Mouse (Mus musculus): ENCODE data around the gene Ddhd1.
A peak's percentile ranks its signal among the peaks of the same experiment; 100 is the strongest.

Ddhd1 gene

DNA sequence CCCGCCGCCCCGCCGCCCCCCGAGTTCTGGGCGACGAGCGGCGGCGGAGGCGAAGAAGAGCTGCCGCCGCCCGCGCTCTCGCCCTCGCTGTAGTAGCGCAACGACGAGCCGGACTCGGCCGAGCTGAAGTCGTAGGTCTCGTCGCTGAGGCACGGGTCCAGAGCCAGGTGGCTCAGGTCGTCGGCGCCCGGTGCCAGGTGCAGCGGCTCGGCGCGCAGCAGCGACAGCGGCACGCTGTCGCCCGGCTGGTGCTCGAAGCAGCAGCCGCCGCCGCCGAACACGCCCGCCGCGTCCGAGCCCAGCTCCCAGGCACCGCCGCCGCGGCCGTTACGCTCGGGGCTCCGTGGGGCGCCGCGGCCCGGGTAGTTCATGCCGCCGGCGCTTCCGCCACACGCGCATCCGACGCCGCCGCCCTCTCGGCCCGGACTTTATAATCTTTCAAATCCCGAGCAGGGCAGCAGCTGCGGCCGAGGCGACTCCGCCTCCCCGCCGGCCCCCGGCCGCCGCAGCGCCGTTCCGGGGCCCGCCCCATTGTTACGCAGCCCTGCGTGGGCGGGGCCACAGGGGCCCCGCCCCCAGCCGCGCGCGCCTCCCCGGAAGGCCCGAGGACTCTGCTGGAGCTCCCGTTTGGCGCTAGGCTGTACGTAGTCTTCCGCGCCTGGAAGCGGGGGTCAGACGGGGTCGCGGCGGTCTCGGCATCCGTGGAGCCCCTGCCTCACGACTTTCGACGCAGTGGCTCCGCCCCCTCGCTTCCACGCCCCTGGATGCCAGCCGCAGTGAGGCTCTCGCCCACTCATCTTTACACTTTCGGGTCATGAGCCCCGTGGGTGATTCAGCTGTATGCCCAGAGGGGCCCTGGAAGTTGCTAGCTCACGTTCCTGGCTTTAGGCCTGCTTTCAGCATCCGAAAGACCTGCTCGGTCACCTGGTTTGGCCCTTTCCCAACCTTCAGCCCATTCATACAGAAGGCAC, at the start of gene Ddhd1:
Gene Ddhd1 (minus strand): TSS at position 503 of the 971 bp plus-strand sequence.
- DNase-seq (ENCODE audit: low read depth, low spot score) = peak; percentile 67

DNA sequence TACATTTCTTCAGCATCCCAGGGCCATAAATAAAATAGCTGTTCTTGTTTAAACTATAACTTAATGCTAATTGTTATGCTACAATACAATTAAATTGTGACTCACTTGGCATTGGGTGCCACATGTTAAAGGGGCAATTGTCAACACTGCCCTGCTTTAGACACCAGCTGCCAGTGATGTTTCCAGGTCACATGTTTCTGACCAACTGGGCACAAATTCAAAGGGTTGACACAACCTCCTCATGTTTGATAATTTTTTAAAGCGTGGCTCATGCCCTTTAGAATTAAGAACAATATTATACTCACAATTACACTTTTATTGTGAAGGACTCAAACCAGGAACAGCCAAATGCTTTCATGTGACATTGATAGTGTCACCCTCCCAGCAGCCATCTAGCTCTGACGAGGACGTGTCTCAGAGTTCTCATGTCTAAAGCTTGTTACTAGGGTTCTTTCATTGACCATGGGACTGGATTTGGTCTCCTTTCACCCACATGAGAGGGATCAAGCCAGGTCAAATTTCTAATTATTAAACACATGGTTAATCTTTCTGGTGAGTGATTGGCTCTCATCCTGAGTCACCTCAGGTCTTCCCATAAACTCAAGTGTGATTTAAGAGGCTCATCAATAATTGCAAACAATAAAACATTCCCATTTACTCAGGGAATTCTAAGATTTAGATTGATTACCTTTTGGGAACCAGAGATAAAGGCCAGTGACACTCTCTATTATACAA, 49.4 kb upstream of the Ddhd1 start:
- no peak for DNase-seq (ENCODE audit: low read depth, low spot score)

DNA sequence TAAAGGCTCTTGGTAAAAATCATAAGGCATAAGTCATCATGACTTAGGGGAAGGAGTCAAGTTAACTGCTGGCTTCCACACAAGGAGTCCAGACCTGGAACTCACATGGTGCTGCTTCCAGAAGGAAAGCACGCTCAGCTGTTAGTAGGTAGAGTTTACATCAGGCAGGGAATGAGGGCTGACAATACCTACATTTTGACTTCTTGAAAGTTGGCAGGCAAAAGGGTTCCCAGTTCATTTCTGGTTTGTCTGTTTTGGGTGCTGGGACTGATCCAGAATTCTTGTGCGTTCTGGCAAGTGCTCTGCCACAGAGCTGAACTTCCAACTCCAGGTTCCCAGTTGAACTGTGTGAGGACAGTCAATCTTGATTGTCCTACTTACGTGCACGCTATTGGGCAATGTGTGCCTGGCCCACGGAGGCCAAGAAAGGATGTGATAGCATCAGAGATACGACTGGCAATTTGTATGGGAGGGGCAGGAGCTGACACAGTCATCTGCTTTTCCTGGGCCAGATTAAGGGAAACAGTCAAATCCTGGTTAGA, 42.2 kb upstream of the Ddhd1 start:
- no peak for DNase-seq (ENCODE audit: low read depth, low spot score)

DNA sequence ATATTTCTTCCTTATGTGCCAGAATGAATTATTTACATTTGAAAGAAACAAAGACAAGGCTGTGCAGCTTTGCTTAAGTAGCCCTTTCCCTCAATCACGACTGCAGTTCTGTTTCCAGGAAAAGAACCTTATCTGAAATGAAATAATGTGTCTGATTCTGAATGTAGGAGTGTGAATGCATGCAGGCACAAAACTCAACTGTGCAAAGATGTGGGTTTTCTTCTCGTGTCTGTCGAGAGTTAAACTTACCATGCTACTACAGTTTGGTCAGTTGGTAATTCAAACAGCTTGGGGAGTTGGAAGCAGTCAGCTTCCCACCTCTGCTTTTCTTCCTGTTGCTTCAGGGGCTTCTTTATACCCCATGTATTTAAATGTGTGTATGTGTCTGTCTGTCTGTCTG, 40.9 kb upstream of the Ddhd1 start:
- DNase-seq (ENCODE audit: low read depth, low spot score) = no peak

DNA sequence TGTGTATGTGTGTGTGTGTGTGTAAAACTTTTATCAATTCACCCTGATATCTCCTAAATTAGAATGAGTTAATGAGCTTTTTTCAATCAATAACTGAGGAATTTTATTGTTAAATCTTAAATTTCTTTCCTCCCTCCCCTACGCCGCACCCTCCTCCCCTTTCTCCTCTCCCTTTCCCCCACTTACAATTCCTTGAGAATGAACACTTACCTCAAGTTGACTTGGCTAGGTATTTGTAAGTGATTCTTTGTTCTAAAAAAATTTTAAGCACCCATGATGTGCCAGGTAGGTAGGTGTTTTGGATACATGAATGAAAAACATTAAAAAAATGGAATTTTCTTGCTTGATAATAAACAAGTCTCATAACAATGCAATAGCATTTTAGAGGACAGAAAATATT, 38.2 kb upstream of the Ddhd1 start:
- DNase-seq (ENCODE audit: low read depth, low spot score) = no peak

DNA sequence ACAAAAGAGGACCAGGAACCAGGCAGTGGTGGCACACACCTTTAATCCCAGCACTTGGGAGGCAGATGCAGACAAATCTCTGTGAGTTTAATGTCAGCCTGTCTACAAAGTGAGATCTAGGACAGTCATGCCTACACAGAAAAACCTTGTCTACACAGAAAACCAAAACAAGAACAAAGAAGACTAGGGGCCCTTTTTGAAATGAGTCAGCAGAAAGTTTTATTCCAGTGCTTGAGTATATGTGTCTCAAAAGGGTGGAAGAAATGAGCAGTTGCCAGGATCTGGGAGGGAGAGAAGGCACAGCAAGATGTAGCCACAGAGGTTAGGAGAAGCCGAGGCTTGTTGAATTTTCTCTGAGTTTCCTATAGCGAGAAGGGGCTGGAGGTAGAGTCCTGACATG, 35.9 kb upstream of the Ddhd1 start:
- no peak for DNase-seq (ENCODE audit: low read depth, low spot score)

DNA sequence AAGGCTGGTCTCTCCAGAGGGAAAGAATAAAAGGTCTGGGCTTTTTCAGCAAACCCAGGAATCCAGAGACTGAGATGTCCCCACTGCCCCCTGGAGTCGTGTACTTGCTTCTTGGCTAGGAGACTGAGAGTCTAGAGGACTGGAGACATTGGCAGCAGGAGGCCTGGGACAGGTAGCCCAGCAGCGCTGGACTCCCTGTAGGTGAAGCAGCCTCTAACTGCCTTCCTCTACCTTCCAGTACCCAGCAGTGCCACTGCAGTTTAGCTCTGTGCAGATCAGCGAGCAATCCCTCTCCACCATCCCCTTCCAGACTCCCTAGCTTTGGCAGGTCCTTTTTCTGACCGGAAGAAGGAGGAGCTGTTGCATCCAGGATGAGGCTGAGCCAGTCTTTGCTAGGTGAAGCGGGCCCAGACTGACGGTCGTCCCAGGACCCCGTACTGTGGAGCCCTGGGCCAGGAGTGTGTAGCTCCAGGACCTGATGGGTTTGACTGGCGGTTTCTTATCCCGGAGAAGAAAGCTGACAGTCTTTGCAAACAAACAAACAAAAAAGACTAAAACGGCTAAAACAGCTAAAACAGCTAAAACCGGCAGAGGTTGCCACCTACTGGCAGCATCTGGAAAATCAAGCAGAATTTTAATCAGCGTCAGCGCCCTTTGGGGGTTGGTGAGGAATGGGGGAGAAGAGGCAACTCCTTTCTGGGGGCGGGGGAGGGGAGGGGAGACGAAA, 32.7 kb upstream of the Ddhd1 start:
- DNase-seq (ENCODE audit: low read depth, low spot score) = peak; percentile 11

DNA sequence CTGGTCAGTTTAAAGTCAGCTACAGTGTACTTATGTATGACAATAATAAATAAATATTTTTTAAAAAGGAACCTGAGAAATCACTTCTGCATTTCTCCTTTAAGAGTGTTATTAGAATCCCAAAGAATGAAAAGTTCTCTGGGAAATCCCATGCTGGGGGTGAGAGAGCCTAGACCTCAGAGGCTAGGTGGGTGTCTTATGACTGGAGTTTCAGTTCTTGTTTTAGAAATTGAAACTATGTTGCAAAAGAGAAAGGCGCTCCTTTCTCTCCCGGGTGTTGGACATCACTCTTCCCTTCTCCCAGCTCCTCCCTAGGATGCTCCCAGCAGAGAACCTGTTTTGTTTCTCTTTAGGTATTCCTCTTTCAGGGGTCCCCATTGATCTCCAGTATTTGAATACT, 27.4 kb upstream of the Ddhd1 start:
- DNase-seq (ENCODE audit: low read depth, low spot score) = no peak

DNA sequence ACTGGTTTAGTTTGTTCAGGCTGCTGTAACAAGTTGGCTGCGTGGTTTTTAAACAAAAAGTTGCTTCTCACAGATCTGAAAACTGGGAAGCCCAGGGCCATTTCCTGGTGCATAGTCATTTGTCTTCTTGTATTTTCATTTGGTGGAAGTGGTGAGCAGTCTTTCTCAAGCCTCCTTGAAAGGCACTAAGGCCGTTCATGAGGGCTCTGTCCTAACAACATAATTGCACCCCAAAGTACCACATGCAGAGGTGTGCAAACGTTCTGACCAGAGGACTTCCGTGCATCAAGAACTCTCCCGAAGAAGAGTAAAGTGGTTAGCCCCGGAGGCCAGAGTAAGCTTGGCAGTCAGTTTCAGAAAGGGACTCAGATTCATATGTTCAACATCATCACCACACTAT, 18.8 kb upstream of the Ddhd1 start:
- no peak for DNase-seq (ENCODE audit: low read depth, low spot score)

DNA sequence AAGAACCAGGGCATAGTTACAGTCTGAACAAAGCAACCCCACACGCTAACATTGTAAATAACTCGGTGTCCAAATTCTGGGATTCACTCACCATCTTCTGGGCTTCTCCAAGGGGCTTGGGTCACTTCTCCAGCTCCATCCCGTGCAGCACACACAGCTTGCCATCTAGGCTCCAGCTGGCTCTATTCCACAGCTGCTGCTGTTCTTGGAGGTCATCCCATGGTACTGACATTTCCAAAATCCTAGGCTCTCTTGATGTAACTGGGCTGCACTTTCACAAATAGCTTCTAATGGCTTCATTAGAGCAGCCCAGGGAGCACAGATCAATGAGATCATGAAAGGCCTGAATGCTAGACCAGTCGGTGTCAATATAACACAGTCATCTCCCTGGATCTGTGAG, 10.4 kb upstream of the Ddhd1 start:
- no peak for DNase-seq (ENCODE audit: low read depth, low spot score)

DNA sequence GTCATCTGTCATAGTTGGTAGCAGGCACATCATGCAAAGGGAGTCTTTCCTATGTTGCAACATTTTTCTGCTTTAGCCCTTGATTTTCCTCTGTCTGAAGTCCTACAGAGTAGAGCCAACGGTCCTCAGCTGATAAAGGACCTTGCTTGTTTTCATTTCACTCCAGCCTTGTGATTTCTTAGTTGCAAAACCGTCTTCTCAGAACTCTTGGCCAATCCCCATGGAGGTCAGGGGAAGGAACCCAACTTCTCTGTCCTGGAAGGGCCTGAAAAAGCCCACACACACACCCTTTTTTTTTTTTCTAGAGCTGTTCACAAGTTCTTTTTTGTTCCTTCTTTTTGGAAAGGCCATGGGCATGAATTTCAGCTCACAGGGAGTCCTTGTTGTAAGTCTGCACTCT, 9.3 kb upstream of the Ddhd1 start:
- DNase-seq (ENCODE audit: low read depth, low spot score) = no peak

DNA sequence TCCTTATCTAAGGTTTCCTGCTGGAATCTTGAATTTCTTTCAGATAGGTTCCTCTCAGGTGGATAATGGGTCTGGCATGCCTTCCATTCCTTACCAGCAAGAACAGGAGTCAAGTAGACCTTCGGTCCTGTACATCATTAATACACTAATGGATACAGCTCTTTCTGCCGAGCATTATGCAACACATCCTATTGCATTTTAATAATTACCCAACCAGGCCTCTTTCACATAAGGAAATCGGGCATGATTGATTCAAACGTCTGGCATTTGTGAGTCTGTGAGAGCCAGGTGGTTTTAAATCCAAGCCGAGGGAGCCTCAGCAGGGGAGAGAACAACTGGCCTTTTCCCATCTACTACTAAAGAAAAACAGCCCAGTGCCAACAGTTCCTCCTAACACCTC, 3.6 kb upstream of the Ddhd1 start:
- DNase-seq (ENCODE audit: low read depth, low spot score) = no peak

DNA sequence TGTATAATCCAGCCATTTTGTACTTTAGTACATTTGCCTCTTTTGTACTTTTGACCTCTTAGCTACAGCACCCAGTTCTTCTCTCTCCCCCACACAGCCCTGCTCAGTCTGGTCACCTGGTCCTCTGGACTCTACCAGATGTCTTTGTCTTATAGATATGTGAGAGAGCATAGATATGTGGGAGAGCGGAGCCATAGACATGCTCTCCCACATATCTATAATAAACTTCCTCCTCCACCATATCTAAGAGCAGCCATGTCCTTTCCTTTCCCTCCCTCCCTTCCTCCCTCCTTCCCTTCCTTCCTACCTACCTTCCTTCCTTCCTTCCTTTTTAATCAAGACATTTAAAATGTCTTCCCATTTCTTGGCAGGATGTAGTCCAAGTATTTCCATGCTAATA, 2.4 kb upstream of the Ddhd1 start:
- no peak for DNase-seq (ENCODE audit: low read depth, low spot score)

DNA sequence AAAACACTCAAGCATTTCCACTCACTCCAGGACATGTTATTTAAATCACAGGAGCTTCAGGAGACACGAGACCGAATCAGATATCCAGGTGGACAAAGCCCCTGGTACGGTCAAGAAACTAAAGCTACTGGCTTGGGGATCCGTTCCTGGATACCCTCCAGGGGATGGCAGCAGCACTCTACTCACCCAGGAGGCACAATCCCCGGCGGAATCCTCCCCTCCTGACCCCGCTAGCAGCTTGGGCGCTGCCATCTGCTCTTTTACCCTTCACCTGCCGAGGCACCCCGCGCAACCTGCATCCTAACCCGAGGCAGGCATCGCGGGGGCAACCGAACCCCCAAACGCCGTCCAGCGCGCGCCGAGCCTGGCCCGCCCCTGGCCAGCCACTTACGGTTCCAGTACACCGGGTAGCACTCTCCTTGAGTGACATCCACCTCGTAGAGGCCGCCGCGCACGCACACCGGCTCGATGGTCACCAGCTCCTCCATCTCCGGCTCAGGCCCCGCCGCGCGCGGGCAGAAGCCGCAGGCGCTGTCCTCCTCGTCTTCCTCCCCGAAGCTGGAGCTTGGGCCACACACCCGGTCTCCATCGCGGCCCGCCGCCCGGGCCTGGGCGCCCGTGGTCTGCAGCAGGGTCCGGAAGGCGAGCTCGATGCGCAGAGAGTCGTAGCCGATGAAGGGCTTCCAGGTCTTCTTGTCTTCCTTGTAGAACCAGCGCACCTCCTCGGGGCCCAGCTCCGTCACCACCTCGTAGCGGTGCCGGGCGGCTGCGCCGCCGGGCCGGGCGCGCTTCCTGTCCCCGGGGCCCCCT, 907 bp downstream of the Ddhd1 start:
- DNase-seq (ENCODE audit: low read depth, low spot score) = peak; percentile 22

DNA sequence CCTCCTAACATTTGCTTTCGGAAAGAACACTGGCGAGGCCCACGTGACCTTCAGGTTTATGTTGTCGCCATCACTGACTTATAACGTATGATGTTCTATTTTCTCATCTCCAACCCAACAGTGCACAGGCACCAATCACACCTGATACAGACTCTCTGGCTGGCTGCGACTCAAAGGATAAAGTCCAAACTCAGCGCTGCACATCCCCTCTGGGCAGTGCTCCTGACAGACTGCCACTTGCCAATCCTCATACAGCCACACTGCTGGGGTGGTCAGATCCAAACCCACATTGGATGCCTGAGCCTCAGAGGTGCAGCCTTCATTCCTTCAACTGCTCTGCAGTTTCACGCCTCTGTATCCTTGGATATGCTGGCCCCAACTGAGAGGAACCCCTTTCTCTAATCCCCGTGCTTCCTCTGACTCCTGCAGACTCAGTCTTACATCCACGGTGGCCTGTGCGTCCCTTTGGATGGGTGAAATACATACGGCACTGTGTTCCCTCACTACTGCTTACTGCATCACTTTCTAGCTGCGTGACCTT, 3.0 kb downstream of the Ddhd1 start:
- no peak for DNase-seq (ENCODE audit: low read depth, low spot score)

DNA sequence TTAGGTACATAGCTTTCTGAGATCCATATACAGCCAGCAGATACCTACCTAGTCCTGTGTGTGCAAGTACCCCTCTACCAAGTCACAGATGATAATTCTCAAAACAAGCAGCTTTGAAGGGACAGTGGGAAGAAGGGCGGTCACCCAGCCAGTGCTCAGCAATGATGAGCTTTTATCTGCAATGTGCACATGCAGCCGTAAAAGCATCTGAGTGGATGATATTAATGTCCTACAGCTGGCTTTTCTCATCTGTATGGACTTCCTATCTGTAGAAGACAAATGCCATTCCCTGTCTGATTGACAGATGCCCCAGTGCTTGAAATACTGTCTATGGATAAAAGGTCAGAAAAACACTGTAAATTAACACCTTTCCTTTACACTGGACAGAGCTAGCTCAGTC, 4.2 kb downstream of the Ddhd1 start:
- DNase-seq (ENCODE audit: low read depth, low spot score) = no peak

DNA sequence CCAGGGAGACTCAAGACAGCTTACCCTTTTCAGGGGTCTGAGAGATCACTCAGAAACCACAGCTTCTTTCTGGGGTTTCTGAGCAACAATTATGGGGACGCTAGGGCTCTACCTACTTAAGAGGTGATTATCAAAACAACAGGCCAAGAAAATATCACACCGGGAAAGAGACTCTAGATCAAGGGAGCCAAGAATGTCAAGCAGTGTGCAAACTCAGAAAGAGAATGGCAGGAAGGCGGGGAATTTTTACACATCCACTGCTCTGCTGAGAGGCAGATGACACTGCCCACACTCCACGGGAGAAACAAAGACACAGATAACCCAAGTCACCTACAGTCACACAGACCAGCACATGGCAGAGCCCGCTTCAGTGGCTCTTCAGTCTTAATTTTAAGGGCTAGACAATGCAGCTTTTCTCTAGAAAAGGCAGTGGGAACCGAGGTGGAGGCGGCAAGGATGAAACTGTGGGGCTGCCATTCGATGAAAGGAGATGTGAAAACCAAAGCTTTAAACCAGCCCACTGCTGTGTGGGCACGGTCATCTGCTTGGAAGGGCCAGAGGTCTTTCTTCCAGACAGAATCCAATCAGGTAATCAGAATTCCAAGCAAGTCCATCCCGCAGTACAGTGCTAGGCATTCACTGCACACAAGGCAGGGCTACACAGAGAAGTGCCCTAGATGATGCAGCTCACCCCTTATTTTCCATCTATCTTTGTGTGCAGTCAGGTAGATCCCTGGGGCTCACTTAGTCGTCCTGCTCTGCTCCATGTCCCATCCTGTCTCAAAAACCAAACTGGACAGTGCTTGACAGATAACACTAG, 8.7 kb downstream of the Ddhd1 start:
- no peak for DNase-seq (ENCODE audit: low read depth, low spot score)

DNA sequence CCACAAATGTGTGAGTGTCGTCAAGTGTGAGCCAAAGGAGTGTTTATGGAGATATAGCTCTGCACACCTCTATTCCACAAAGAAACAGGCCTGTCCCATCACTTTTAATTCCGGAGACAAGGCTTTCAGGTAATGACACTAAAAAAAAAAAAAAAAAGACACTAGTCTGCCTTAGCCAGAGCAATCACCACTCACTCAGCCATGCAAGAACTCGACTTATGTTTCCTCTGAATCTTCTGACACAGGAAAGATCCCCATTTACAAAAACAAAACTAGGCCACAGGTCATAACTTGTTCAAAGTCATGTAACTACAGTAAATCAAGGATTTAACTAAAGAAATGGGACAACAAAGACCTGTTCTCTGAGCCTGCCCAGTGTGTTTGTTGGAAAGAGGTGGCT, 9.8 kb downstream of the Ddhd1 start:
- DNase-seq (ENCODE audit: low read depth, low spot score) = no peak

DNA sequence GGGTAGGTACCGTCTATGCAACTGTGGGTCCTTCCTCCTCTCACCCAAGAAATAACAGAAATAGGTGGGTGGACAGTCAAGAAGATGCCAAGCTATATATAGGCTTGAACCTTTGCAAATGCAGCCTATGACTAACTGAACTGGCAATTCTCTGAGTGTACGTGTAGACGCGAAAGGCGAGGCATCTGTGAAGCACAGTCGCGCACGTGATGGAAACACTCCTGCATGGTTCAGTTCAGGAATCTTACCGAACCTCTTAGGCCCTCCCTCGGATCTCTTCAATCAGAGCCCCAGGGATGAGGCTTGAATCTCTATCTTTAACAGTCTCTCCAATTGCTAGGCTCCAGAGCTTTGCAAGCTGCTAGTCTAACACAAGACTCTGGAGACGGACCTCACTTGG, 10.3 kb downstream of the Ddhd1 start:
- no peak for DNase-seq (ENCODE audit: low read depth, low spot score)

DNA sequence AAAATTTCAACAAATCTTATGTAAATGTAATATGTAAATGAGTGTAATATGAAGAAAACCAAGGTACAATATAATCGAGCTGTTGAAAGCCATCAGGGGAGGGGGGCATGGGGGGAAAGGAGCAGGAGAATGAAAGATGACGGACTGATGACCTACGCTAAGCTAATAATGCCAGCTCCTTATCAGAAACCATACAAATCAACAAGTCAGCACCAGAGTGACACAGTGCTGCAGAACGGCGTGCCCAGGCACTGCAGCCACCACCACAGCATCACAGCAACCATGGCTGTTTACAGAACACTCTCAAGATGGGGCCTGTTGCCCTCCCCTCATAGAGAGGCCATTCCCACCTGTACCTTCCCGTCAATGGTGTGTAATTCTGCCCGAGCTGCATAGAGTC, 10.8 kb downstream of the Ddhd1 start:
- DNase-seq (ENCODE audit: low read depth, low spot score) = no peak
